Mouse (Mus musculus) frontal cortex, postnatal 36 days (tissue): ENCODE measurements at regions not wholly inside any gene's neighbourhood (a gene's known extent, or its start where the extent isn't known, plus 50 kb on each side); places are given as distances from the start of the nearest gene placed in this dataset.

Experiments used
- DNase-seq, 2 experiments: peaks; one replicate each; pipeline ENCODE4 v3.0.0; 2022; ENCODE audit warnings: low spot score in 2 of 2

GRCm38 (mm10) chr19:53442756-53443654 lies 52.6 kb upstream of the Smndc1 start:
- no peak for DNase-seq

- no peak for DNase-seq
Observed at GRCm38 (mm10) chr19:53442132-53442610, 51.8 kb upstream of the Smndc1 start.

- no peak for DNase-seq
Observed at GRCm38 (mm10) chr19:53441449-53442131, 51.2 kb upstream of the Smndc1 start.

- no peak for DNase-seq
Observed at GRCm38 (mm10) chr19:53440327-53441055, 50.1 kb upstream of the Smndc1 start.
